Mouse (Mus musculus): ENCODE results near the gene Ttc32.
A peak's percentile ranks its signal among the peaks of the same experiment; 100 is the strongest.

The Ttc32 gene

DNA sequence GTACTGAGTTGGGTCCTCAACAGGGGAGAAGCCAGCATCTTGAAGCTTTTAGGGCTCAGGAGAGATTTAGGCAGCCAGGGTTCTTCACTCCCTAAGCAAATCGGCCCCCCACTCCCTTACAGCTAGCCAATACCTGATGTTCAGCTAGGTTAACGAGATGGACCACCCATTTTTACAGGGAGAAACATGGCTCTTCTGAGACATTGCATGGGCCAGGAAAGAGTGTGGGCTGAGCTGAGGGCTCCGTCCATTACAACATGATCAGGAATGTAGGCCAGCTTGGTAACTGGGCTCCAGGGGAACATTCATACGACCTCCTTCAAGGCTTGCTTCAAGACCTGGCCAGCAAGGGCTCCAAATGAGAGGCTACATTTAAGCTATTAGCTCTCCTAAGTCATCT is 16.9 kb downstream of the Ttc32 start:
- no peak for DNase-seq (ENCODE audit: low read depth, low spot score)

DNA sequence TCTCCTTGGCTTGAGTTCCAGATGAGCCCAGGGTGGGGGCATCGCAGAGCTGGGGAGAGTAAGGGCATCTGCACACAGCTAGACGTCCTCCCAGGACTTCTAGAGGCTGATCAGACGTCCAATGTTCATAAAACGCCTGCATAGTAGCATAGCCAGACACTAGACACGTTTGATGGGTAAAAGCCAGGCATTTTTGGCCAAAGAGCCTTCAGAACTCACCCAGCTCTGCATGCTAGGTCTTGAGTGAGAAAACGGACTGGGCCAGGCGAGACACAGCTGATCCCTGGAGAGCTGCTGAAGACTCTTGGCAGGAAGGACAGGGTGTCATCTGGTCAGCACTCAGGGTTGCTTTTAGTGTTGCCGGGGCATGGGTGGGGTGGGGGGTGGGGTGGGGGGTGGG is 18.3 kb downstream of the Ttc32 start:
- DNase-seq (ENCODE audit: low read depth, low spot score): no peak

- DNase-seq (ENCODE audit: low read depth, low spot score): no peak
These were observed 21.0 kb downstream of the Ttc32 start for GRCm38 (mm10) chr12:9050824-9051223.

DNA sequence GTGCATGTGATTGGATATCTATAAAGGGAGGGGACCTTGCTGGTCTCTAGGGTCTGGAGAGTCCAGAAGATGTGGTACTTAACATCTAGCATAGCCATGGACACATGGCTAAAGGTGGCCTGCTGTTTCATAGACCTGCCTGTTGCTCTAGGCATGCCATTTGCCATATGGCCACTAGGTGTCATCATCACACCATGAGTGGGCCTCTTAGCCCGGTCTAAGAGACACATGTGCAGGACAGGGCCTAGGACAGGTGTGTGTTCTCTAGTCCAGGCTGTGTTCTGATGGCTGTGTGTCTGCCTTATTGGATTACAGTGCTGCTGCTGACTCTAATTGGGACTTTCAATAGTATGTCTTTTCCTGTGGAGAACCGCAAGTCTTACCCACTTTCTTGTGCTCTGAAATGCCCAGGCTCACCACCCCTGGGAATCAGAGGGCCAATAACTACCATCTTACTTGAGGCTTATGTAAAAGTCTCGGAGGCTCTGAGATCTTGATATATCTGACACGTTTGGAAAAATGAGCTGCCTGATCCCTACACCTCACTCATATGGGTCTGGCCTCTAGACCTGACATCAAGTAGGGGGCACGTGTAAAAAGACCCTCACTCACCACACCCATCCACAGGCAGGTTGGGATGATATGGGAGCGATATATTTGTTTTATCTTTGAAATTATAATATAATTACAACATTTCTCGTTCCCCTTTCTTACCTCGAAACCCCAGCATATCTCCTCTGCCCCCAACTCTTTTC is 22.5 kb downstream of the Ttc32 start:
- peak; percentile 51 for DNase-seq (ENCODE audit: low read depth, low spot score)

GRCm38 (mm10) chr12:9053345-9053744 is 23.5 kb downstream of the Ttc32 start:
- no peak for DNase-seq (ENCODE audit: low read depth, low spot score)

- DNase-seq (ENCODE audit: low read depth, low spot score): no peak
These were observed 24.2 kb downstream of the Ttc32 start for GRCm38 (mm10) chr12:9054012-9054411.

- DNase-seq (ENCODE audit: low read depth, low spot score): no peak
These were observed 25.5 kb downstream of the Ttc32 start for GRCm38 (mm10) chr12:9055269-9055668.

DNA sequence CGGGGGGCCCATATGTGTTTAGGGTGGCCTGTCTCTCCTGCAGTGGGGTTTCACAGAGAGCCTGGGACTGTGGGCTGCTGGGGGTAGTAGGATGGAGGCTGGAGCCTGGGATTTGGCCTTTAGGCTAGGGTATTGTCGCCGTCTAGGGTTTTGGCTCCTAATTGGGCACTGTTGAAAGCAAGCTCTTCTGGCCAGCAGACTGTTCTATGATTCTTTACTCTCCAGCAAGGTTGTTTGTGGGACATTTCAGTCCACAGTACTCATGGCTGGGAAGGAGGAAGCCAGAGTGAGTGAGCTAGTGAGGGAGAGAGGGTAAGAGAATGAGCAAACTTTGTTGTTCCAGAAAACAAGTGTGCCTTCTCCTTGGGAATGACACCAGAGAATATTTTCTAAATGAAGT is 29.7 kb downstream of the Ttc32 start:
- no peak for DNase-seq (ENCODE audit: low read depth, low spot score)

GRCm38 (mm10) chr12:9059965-9060364 is 30.2 kb downstream of the Ttc32 start:
- no peak for DNase-seq (ENCODE audit: low read depth, low spot score)

DNA sequence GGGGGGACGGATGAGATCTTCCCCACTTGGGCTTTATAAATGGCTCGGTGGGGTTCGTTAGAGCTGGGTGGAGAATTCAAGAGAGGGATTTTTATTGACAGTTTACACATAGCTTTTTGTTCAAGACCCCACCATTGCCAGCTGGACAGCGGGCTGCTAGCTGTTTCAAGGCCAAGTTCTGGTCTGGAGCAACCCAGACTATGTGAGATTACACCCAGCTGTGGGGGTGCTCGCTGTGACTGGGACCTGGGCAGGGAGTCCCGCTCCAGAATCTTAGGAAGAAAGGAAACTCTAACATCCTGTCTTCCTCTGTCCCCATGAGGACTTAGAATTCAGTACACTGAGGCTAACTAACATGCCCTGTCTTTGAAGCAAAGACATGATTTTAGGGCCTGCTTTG is 33.8 kb downstream of the Ttc32 start:
- DNase-seq (ENCODE audit: low read depth, low spot score): no peak

DNA sequence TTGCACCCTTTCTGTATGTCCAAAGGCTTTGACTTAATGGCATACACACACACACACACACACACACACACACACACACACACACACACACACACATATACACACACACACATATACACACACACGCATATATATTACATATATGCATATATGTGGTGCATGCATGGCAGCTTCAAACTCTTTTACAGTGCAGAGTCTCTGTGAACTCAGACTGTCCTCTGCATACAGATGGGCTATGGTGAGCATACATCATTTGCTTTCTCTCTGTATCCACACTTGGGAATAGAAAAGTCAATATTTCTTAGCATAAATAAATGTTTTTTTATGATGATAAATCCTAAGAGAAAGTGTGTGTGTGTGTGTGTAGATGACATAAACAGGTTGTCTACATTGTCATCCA is 41.3 kb downstream of the Ttc32 start:
- DNase-seq (ENCODE audit: low read depth, low spot score): no peak

GRCm38 (mm10) chr12:9071493-9071892 is 41.7 kb downstream of the Ttc32 start:
- DNase-seq (ENCODE audit: low read depth, low spot score): no peak

GRCm38 (mm10) chr12:9077554-9078125 is 47.8 kb downstream of the Ttc32 start:
- no peak for DNase-seq (ENCODE audit: low read depth, low spot score)

- no peak for DNase-seq (ENCODE audit: low read depth, low spot score)
These were observed 60.4 kb downstream of the Ttc32 start for GRCm38 (mm10) chr12:9090226-9090625.

Data from retina, adult 2 months (tissue).